Mouse (Mus musculus) embryo, embryonic 11 days (tissue): Measurements from ENCODE around the gene Rai14.

Source experiments
- DNase-seq: peaks from one replicate; pipeline ENCODE4 v3.0.0-alpha.2; 2015

The Rai14 gene

GRCm38 (mm10) chr15:10688686-10689085 is 25.7 kb downstream of the Rai14 start:
- no peak for DNase-seq

- no peak for DNase-seq
These were observed 27.1 kb downstream of the Rai14 start for GRCm38 (mm10) chr15:10687365-10687764.

GRCm38 (mm10) chr15:10685692-10686430 is 28.6 kb downstream of the Rai14 start:
- DNase-seq = no peak

GRCm38 (mm10) chr15:10683687-10684203 is 30.7 kb downstream of the Rai14 start:
- DNase-seq = no peak

- no peak for DNase-seq
These were observed 33.9 kb downstream of the Rai14 start for GRCm38 (mm10) chr15:10680514-10680913.

- no peak for DNase-seq
These were observed 34.9 kb downstream of the Rai14 start for GRCm38 (mm10) chr15:10679571-10679970.

- peak; percentile 51 for DNase-seq
These were observed 38.6 kb downstream of the Rai14 start for GRCm38 (mm10) chr15:10675801-10676200.

- no peak for DNase-seq
These were observed 41.5 kb downstream of the Rai14 start for GRCm38 (mm10) chr15:10672880-10673279.

GRCm38 (mm10) chr15:10671868-10672267 is 42.6 kb downstream of the Rai14 start:
- no peak for DNase-seq

GRCm38 (mm10) chr15:10670107-10670506 is 44.3 kb downstream of the Rai14 start:
- DNase-seq = no peak

- DNase-seq = no peak
These were observed 46.1 kb downstream of the Rai14 start for GRCm38 (mm10) chr15:10668120-10668900.

- no peak for DNase-seq
These were observed 48.6 kb downstream of the Rai14 start for GRCm38 (mm10) chr15:10665816-10666215.

GRCm38 (mm10) chr15:10664529-10664898 is 49.9 kb downstream of the Rai14 start:
- DNase-seq = no peak

- DNase-seq = no peak
These were observed 50.5 kb downstream of the Rai14 start for GRCm38 (mm10) chr15:10663793-10664528.

GRCm38 (mm10) chr15:10661961-10662606 is 52.3 kb downstream of the Rai14 start:
- DNase-seq = no peak

GRCm38 (mm10) chr15:10658803-10659202 is 55.6 kb downstream of the Rai14 start:
- no peak for DNase-seq

- no peak for DNase-seq
These were observed 58.3 kb downstream of the Rai14 start for GRCm38 (mm10) chr15:10656146-10656545.

- DNase-seq = peak; percentile 72
These were observed 59.1 kb downstream of the Rai14 start for GRCm38 (mm10) chr15:10655151-10655905.

GRCm38 (mm10) chr15:10654696-10655095 is 59.7 kb downstream of the Rai14 start:
- no peak for DNase-seq

- no peak for DNase-seq
These were observed 61.4 kb downstream of the Rai14 start for GRCm38 (mm10) chr15:10652931-10653475.

- DNase-seq = peak; percentile 79
These were observed 65.9 kb downstream of the Rai14 start for GRCm38 (mm10) chr15:10648372-10649109.
